Mouse (Mus musculus) megakaryocyte, embryonic 14.5 days (primary cell): ENCODE data around the gene Itm2b. TPM values are rescaled to one million over a fixed set of nuclear protein-coding genes. Genes with fewer than 3 reads are reported as not detected.

ENCODE experiments used
- H3K27me3 ChIP-seq: replicated peaks from 2 replicates; pipeline ENCODE3; 2012; ENCODE audit warnings: inconsistent platforms
- H3K36me3 ChIP-seq: replicated peaks from 2 replicates; pipeline ENCODE3; 2012; ENCODE audit warnings: low read length, inconsistent platforms, mixed read lengths
- H3K4me1 ChIP-seq: 2 replicates; pipeline ENCODE4 v1.6.1; 2012; ENCODE audit warnings: inconsistent platforms
- H3K4me3 ChIP-seq: replicated peaks from 2 replicates; pipeline ENCODE3; 2012; ENCODE audit warnings: moderate library complexity, mild to moderate bottlenecking, inconsistent platforms
- H3K9me3 ChIP-seq: 2 replicates; pipeline ENCODE4 v1.6.1; 2012; ENCODE audit warnings: inconsistent platforms
- FLI1 ChIP-seq: IDR thresholded peaks from 2 replicates; pipeline ENCODE4 v1.6.1; 2012; ENCODE audit warnings: low read length, inconsistent platforms, mixed read lengths
- GATA1 ChIP-seq: IDR thresholded peaks from 3 replicates; pipeline ENCODE4 v1.6.1; 2012; ENCODE audit warnings: mixed read lengths, low read length, inconsistent platforms, borderline replicate concordance
- polyA plus RNA-seq: library from polyadenylated mRNA; stranded (reverse); fragments of >175 nt; gene quantifications from 2 replicates; pipeline ENCODE4 v1.2.3, GENCODE M21; 2012; ENCODE audit warnings: low replicate concordance; ENCODE audit not compliant: insufficient read depth

The Itm2b gene
- polyA plus RNA-seq, 1 experiment, result 564 TPM

- H3K36me3 ChIP-seq, result peaks cover 8% of the 10 kb centered on the region
- H3K27me3 ChIP-seq, result no peaks in the 10 kb centered on the region
- no peaks in the 10 kb centered on the region for H3K9me3 ChIP-seq
- peaks cover 56% of the 10 kb centered on the region for H3K4me1 ChIP-seq
- TF ChIP-seq GATA1, result no peak
- no peak for TF ChIP-seq FLI1
- peak overlapping the region; percentile 95 for H3K4me3 ChIP-seq
Observed at GRCm38 (mm10) chr14:73326511-73326910, 58.6 kb downstream of the Itm2b start.

GRCm38 (mm10) chr14:73325456-73326381 lies 59.4 kb downstream of the Itm2b start, which contains the start of gene Rb1:
Gene Rb1, minus strand, starts transcription at chr14:73325822.
- TF ChIP-seq FLI1 (no peak), GATA1 (no peak)
- H3K4me1 ChIP-seq, result peaks cover 57% of the 10 kb centered on the region
- peak within 1 kb of the TSS; percentile 95 for H3K4me3 ChIP-seq
- H3K9me3 ChIP-seq, result no peaks in the 10 kb centered on the region
- no peaks in the 10 kb centered on the region for H3K27me3 ChIP-seq
- peaks cover 15% of the 10 kb centered on the region for H3K36me3 ChIP-seq

GRCm38 (mm10) chr14:73324634-73325455 lies 60.2 kb downstream of the Itm2b start:
- TF ChIP-seq GATA1 (no peak), FLI1 (no peak)
- no peaks in the 10 kb centered on the region for H3K27me3 ChIP-seq
- peaks cover 21% of the 10 kb centered on the region for H3K36me3 ChIP-seq
- H3K9me3 ChIP-seq, result no peaks in the 10 kb centered on the region
- peaks cover 60% of the 10 kb centered on the region for H3K4me1 ChIP-seq
- H3K4me3 ChIP-seq, result peak overlapping the region; percentile 95

- peak overlapping the region; percentile 95 for H3K4me3 ChIP-seq
- no peaks in the 10 kb centered on the region for H3K27me3 ChIP-seq
- TF ChIP-seq GATA1 (no peak), FLI1 (no peak)
- no peaks in the 10 kb centered on the region for H3K9me3 ChIP-seq
- peaks cover 30% of the 10 kb centered on the region for H3K36me3 ChIP-seq
- peaks cover 62% of the 10 kb centered on the region for H3K4me1 ChIP-seq
Observed at GRCm38 (mm10) chr14:73323965-73324364, 61.1 kb downstream of the Itm2b start.

- H3K27me3 ChIP-seq, result no peaks in the 10 kb centered on the region
- H3K36me3 ChIP-seq, result peaks cover 41% of the 10 kb centered on the region
- no peak for TF ChIP-seq FLI1
- TF ChIP-seq GATA1, result no peak
- H3K4me3 ChIP-seq, result peak overlapping the region; percentile 95
- H3K4me1 ChIP-seq, result peaks cover 66% of the 10 kb centered on the region
- no peaks in the 10 kb centered on the region for H3K9me3 ChIP-seq
Observed at GRCm38 (mm10) chr14:73322142-73322541, 62.9 kb downstream of the Itm2b start.

GRCm38 (mm10) chr14:73316933-73317332 lies 68.2 kb downstream of the Itm2b start:
- Histone ChIP-seq H3K4me3 (no peak overlapping the region), H3K4me1 (peaks cover 83% of the 10 kb centered on the region), H3K36me3 (peaks cover 75% of the 10 kb centered on the region), H3K27me3 (no peaks in the 10 kb centered on the region), H3K9me3 (no peaks in the 10 kb centered on the region)
- TF ChIP-seq FLI1, result no peak
- TF ChIP-seq GATA1, result no peak

GRCm38 (mm10) chr14:73313864-73314263 lies 71.2 kb downstream of the Itm2b start:
- Histone ChIP-seq H3K36me3 (peaks cover 71% of the 10 kb centered on the region), H3K27me3 (no peaks in the 10 kb centered on the region), H3K9me3 (no peaks in the 10 kb centered on the region), H3K4me1 (peaks cover 83% of the 10 kb centered on the region), H3K4me3 (no peak overlapping the region)
- TF ChIP-seq GATA1 (no peak), FLI1 (no peak)

GRCm38 (mm10) chr14:73313396-73313795 lies 71.7 kb downstream of the Itm2b start:
- H3K4me1 ChIP-seq, result peaks cover 83% of the 10 kb centered on the region
- H3K36me3 ChIP-seq, result peaks cover 71% of the 10 kb centered on the region
- TF ChIP-seq FLI1 (no peak), GATA1 (no peak)
- no peaks in the 10 kb centered on the region for H3K9me3 ChIP-seq
- H3K27me3 ChIP-seq, result no peaks in the 10 kb centered on the region
- H3K4me3 ChIP-seq, result peak overlapping the region; percentile 85

- TF ChIP-seq GATA1 (no peak), FLI1 (no peak)
- Histone ChIP-seq H3K9me3 (no peaks in the 10 kb centered on the region), H3K36me3 (peaks cover 75% of the 10 kb centered on the region), H3K4me3 (peak overlapping the region; percentile 5), H3K27me3 (no peaks in the 10 kb centered on the region), H3K4me1 (peaks cover 88% of the 10 kb centered on the region)
Observed at GRCm38 (mm10) chr14:73312909-73313308, 72.2 kb downstream of the Itm2b start.

Other genes starting within 250 kb of the Itm2b start
- gene Lpar6, start 147.4 kb downstream of the Itm2b start, polyA plus RNA-seq, result 0.41 TPM in 1 of 2 replicates, not detected in the other
- gene Rb1, start 59.5 kb downstream of the Itm2b start, polyA plus RNA-seq, result 3.0 and 6.4 TPM in 2 replicates
- 16.3 TPM in 1 of 2 replicates, not detected in the other for gene Med4, start 124.7 kb upstream of the Itm2b start, polyA plus RNA-seq
- 10.7 and 21.4 TPM in 2 replicates for gene Sucla2, start 140.0 kb upstream of the Itm2b start, polyA plus RNA-seq
- 0.08 TPM in 1 of 2 replicates, not detected in the other for gene Nudt15, start 163.0 kb upstream of the Itm2b start, polyA plus RNA-seq